Mouse (Mus musculus) left cerebral cortex, postnatal 36 days (tissue): ENCODE measurements around the gene Atxn1. TPM values are rescaled to one million over a fixed set of nuclear protein-coding genes. Genes with fewer than 3 reads are reported as not detected.

Experiments used
- DNase-seq, 2 experiments: peaks; one replicate each; pipeline ENCODE4 v3.0.0; 2021 to 2022; ENCODE audit warnings: low spot score in 2 of 2, mixed read lengths in 1 of 2
- intact Hi-C: fragments of 180-260 bp; cut with DNase I; formaldehyde crosslinking; loops from one replicate; pipeline ENCODE4 v1.15.1; 2025
- total RNA-seq, 2 experiments: library from RNA; stranded (reverse); gene quantifications; 2 replicates each; pipeline ENCODE4 v1.2.3; 2021

Gene Atxn1
- total RNA-seq: 100 to 1,000 TPM; 156 to 184 TPM

DNA sequence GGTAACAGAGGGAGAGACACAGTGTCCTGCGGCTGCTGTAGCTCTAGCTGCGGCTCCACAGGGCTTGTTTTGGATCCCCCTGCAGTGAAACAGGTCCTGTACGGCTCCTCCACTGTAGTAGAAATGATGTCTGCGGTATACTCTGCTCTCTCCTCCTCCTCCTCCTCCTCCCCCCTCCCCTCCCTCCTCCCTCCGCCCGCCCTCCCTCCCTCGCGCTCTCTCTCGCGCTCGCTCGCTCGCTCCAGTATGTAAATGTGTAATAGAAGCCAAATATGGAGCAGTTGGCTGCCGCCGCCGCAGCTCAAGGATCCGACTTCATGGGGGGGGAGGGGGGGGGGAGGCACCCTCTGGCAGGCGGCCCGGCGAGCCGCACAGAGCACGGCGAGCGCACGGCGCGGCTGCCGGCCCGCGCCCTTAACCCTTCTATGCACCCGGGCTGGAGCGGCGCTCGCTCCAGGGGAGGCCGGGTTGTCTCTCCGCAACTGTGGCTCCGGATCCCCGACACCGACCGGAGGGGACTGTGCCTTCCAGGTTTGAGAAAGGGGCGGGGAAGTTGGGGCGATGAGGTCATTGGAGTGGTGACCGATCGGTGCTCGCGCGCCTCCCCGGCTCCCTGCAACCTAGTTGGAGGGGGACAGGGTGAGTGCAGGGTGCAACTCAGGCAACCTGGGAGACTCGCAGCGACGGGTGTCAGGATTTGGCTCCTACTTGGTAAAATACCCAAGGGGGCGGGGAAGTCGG is at the start of gene Atxn1:
Gene Atxn1 (minus strand): TSS at position 156 of the 741 bp plus-strand sequence.
- intact Hi-C loops: loop anchor here (2.0 to 10.0 kb wide), 5 partner anchors 58 to 350 kb away; no protein-coding TSS in a partner anchor
- DNase-seq: peak; percentile 61 to 64

DNA sequence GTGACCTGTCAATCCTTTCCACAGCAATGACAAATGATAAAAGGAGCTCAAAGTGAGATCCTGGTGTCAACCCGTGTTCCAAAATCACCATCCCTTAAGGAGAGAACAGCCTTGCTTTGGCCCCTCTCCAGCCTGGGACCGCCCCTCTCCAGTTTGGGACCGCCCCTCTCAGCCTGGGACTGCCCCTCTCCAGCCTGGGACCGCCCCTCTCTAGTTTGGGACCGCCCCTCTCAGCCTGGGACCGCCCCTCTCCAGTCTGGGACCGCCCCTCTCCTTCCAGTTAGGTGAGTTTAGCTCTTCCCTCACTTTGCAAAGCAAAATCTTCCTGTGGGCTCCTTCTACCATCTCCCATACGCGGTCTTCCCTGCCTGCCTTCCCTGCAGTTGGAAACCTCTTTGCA is 46.4 kb upstream of the Atxn1 start:
- DNase-seq: no peak
- intact Hi-C loops: no loop called here

DNA sequence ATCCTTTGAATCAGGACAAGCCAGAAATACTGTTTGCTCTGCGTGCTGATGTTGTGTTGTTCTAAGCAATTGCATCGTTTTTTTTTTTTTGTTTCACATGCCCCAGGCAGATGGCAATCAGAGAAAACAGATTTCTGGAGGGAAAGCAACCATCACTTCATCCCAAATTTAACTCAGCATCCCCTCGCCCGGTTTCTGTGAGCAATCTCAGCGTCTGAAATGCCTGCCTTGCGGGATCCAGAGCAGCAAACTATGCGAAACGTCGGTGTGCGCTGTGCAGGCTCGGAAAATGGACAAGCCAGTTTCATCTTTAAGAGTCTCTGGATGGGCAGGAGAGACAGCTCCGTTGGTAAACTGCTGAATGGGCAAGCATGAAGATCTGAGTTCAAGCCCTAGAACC is 45.3 kb upstream of the Atxn1 start:
- intact Hi-C loops: no loop called here

GRCm38 (mm10) chr13:46008831-46009666 is 44.2 kb upstream of the Atxn1 start:
- no peak for DNase-seq
- intact Hi-C loops: no loop called here

More for the DNA sequence above, 45.3 kb upstream of the Atxn1 start:
- DNase-seq: no peak

DNA sequence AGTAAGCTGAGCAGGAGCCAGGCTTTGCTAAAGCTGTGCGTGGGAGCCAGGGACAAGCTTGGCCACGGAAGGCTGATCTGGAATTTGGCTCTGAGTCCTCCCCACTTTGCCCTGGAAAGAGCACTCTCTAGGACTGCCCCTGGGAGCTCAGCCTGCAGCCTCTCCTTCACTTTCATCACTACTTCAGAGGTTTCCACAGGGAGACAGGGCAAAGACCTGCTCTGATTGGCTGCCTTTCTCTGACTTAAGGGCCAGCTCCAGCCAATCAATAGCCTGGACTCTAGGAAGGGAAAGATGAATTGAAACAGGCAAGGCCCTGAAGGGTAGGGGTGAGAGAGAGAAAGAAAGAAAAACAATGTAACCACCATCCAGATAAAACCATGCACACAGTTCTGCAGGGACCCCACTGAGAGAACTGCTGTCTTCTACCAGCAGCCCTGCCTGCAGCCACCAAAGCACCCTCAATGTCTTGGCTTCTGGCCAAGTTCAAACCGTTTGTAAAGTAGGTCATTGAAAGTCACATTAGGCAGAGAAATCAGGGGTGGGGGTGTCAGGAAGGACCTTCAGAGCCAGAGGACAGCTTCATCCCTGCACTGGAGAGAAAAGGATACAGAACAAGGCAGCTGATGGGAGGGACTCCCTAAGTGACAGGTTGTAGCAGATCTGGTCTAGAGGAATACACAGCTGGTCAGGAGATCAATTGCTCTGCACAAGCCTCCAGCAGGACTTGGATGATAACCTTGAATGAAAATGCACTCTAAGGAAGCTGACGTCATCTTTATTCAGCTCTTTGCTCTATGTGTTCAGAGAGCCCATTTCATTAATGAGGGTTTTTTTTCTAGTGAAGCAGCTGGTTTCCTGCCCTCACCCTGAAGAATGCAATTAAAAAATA is 41.6 kb upstream of the Atxn1 start:
- intact Hi-C loops: no loop called here
- no peak for DNase-seq

DNA sequence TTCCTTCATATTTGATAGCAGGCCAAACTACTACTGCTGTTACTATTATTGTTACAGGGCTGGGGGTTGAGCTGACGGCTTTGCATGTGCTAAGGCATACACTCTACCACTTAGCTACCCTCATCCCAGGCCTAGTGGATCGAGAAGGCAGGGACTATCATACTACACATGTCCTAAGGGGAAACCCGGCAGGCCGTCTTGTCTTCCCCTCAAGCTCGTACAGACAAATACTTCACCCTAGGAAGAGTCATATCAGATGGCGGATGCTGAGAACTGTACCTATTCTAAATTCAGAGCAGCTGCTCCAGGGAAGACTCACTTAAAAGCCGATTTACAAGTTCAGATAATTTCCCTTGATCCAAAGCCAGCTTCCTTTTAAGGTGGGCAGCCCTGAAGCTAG is 40.8 kb upstream of the Atxn1 start:
- no peak for DNase-seq
- intact Hi-C loops: no loop called here

GRCm38 (mm10) chr13:46001356-46001755 is 36.5 kb upstream of the Atxn1 start:
- intact Hi-C loops: no loop called here
- no peak for DNase-seq

GRCm38 (mm10) chr13:45992953-45993352 is 28.1 kb upstream of the Atxn1 start:
- intact Hi-C loops: no loop called here
- DNase-seq: no peak

DNA sequence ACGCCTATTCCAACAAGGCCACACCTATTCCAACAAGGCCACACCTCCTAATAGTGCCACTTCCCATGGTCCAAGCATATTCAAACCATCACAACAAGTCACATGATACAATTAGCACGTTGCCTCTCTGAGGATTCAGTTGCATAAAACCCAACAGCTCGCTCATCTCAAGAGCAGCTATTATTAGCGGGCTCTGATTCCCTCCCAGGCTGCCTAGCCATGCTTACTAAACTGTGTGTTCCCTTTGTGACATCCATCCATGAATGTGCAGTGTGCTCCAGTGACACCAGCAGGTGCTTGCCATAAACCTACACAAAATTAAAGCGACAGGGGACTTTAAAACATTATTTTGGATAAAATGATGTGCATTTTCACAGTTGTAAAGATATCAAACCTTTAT is 25.7 kb upstream of the Atxn1 start:
- DNase-seq: no peak
- intact Hi-C loops: no loop called here

GRCm38 (mm10) chr13:45979246-45979645 is 14.4 kb upstream of the Atxn1 start:
- intact Hi-C loops: no loop called here
- no peak for DNase-seq

- no peak for DNase-seq
- intact Hi-C loops: no loop called here
Measured at GRCm38 (mm10) chr13:45976894-45977293, 12.1 kb upstream of the Atxn1 start.

DNA sequence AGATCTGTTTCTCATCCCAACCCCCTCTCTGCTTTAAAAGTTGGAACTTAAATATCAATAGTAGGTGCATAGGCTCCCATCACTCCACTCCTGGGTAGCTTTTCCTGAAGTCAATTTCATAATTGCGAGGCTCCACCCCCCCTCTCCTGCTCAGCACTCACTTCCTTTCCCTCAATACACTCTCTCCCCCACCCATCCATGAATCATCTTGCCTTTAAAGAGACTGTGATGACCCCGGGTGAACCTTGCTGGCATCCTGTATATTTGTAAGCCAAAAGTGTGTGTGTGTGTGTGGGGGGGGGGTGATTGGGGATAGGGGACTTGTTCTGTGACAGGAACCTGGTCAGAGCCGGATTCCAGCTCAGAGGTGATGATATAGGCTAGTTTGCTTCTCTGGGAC is 9.8 kb upstream of the Atxn1 start:
- intact Hi-C loops: loop anchor here (5.0 kb wide), 1 partner anchor 113 kb away; no protein-coding TSS in a partner anchor
- no peak for DNase-seq

GRCm38 (mm10) chr13:45973972-45974490 is 9.2 kb upstream of the Atxn1 start:
- intact Hi-C loops: loop anchor here (5.0 kb wide), 1 partner anchor 113 kb away; no protein-coding TSS in a partner anchor
- DNase-seq: no peak

DNA sequence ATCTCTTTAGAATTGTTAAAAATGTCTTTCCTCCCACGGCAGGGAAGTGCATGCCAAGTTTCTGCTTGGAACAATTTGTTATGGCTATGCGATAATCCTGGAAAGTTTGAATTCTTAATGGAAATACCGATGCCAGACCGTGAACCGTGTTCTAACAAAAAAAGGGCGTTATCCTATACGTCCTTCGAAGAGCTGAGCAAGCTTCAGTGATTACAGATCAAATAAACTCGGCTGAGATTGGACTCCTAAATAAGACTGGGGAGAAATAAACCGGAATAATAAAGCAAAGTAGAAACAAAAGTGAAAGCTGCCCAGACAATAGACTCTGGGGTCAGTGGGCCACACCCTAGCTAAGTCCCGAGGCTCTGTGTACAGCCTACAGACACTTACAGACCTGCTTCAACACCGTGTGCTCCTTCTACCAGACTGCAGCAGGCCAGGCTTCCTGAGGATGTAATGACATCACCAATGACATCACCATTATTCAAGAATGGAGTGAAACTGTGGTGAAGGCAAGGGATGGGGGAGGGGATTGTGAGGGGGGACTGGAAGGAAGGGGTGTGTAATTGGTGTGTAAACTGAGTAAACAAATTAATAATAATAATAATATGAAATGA is 6.2 kb upstream of the Atxn1 start:
- no peak for DNase-seq
- intact Hi-C loops: loop anchor here (5.0 kb wide), 1 partner anchor 116 kb away; no protein-coding TSS in a partner anchor

- intact Hi-C loops: loop anchor here (5.0 to 10.0 kb wide), 3 partner anchors 74 to 353 kb away; no protein-coding TSS in a partner anchor
- DNase-seq: no peak
Measured at GRCm38 (mm10) chr13:45968206-45968605, 3.4 kb upstream of the Atxn1 start.

DNA sequence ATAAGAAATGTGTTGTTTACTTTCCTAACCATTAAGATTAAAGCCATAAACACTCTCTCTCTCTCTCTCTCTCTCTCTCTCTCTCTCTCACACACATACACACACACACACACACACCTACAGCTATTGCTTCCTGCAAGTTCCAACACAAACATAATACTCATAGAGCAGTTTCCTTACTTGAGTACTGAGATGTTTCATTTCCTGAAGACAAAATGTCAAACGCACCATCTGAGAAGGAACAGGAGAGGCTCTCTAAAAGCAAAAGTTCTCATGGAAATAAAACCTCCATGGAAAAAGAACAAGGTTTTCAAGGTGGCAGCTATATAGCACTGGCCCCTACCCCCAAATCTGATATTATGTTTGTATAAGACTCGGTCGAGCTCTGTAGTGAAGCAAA is 2.6 kb upstream of the Atxn1 start:
- DNase-seq: no peak

GRCm38 (mm10) chr13:45966586-45966985 is 1.8 kb upstream of the Atxn1 start:
- no peak for DNase-seq
- intact Hi-C loops: loop anchor here (5.0 to 10.0 kb wide), 3 partner anchors 76 to 352 kb away; no protein-coding TSS in a partner anchor

More for the DNA sequence above, 2.6 kb upstream of the Atxn1 start:
- intact Hi-C loops: loop anchor here (5.0 to 10.0 kb wide), 3 partner anchors 75 to 353 kb away; no protein-coding TSS in a partner anchor

DNA sequence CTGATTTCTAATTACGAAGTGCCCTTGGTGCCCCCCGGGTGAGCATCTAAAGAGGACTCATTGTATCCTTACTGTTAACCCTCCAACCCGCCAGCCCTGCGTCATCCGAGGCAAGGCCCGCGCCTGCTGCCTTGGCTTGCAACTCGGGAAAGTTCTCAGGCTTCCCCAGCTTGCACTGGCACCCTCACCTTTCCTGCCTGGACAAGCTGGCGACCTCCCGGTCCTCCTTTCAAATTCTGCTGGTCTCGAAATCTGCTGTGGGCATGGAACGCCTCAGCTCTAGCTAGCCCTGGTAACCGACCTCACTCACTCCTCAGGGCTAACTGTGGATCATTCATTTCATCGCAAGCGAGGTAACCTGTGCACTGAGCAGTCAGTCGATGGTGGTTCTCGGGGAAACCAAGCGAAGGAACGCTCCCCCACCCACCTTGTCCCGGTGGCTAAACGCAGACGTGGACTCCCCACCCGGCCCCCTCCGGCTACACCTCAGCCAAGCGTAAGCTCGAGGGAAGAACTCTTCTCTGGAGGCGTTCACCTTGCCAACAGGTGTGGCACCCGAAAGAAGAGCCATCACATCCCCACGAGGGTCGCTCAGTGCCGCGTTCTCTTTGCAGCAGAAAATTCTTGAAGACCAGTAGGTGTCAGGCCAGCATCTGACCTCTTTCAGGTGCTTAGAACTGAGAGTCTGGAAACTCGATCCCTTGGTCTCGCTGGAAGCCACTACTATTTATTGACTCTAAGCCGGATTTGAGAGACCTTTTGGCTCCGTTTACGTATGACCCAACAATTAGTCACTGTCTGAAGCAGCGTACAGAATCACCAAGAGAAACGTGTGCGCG is 1.0 kb upstream of the Atxn1 start:
- peak; percentile 52 to 53 for DNase-seq
- intact Hi-C loops: loop anchor here (2.0 to 10.0 kb wide), 4 partner anchors 76 to 351 kb away; no protein-coding TSS in a partner anchor
